Mouse (Mus musculus) cerebellum, adult 2 months (tissue): ENCODE measurements around the gene Fam57a. TPM values are rescaled to one million over a fixed set of nuclear protein-coding genes. Genes with fewer than 3 reads are reported as not detected.

Experiments used
- DNase-seq, 2 experiments: peaks; one replicate each; pipeline ENCODE4 v3.0.0; 2021
- H3K27ac ChIP-seq: fragments of 200-500 bp; 2 replicates; pipeline ENCODE4 v1.5.1; 2012; ENCODE audit warnings: low read length, control low read depth, inconsistent platforms; ENCODE audit not compliant: insufficient read depth
- H3K27me3 ChIP-seq: fragments of 200-500 bp; 2 replicates; pipeline ENCODE4 v1.6.1; 2012; ENCODE audit warnings: inconsistent platforms, mild to moderate bottlenecking, low read length, moderate library complexity; ENCODE audit not compliant: control insufficient read depth, insufficient read depth
- H3K4me1 ChIP-seq: fragments of 200-500 bp; 2 replicates; pipeline ENCODE4 v1.6.1; 2011; ENCODE audit warnings: low read length; ENCODE audit not compliant: control insufficient read depth, insufficient read depth
- H3K4me3 ChIP-seq: fragments of 200-500 bp; replicated peaks from 2 replicates; pipeline ENCODE3; 2011; ENCODE audit warnings: mild to moderate bottlenecking, low read depth, low read length, control low read depth; ENCODE audit not compliant: insufficient read depth
- CTCF ChIP-seq: fragments of 200-500 bp; IDR thresholded peaks from 2 replicates; pipeline ENCODE4 v1.5.1; 2011; ENCODE audit warnings: low read depth, mild to moderate bottlenecking, control low read depth, low read length, moderate library complexity, borderline replicate concordance; ENCODE audit not compliant: insufficient read depth
- POLR2A ChIP-seq: fragments of 200-500 bp; IDR thresholded peaks from 2 replicates; pipeline ENCODE4 v1.6.1; 2011; ENCODE audit warnings: low read length, control low read depth, borderline replicate concordance; ENCODE audit not compliant: insufficient read depth
- WGBS: fragments of 180-500 bp; shearing (Covaris S2); methylation state at CpG from one replicate; pipeline ENCODE4 v1.1.7; 2018; 5-methylcytosine and 5-hydroxymethylcytosine counted together
- polyA plus RNA-seq: library from polyadenylated mRNA; depleted of rRNA; stranded (reverse); fragments of >200 nt; gene quantifications from 2 replicates; pipeline ENCODE4 v1.2.3, GENCODE M21; 2012

Gene Fam57a
- polyA plus RNA-seq, 1 experiment = 25.7 TPM

GRCm38 (mm10) chr11:76242901-76243810 is 63.7 kb downstream of the Fam57a start, which contains the start of the genes Mrm3 and Glod4:
Gene Mrm3, plus strand, starts transcription at chr11:76243715.
Gene Glod4, minus strand, starts transcription at chr11:76243725.
- H3K27me3 ChIP-seq = no peaks in the 10 kb centered on the region
- peak; percentile 91 to 95 for DNase-seq
- H3K4me3 ChIP-seq = peak within 1 kb of the TSS; percentile 78
- under 1% methylated on average over 61 of the region's 61 CpGs for WGBS
- peak within 1 kb of the TSS; percentile 48; the same call in 1 of the 2 replicates for H3K27ac ChIP-seq
- H3K4me1 ChIP-seq = peaks cover 4% of the 10 kb centered on the region; the same call in 1 of the 2 replicates
- TF ChIP-seq CTCF (no peak), POLR2A (peak; percentile 90)

GRCm38 (mm10) chr11:76243811-76244546 is 64.5 kb downstream of the Fam57a start:
- H3K27ac ChIP-seq = peak overlapping the region; percentile 48; the same call in 1 of the 2 replicates
- WGBS = under 1% methylated on average over 34 of the region's 34 CpGs

GRCm38 (mm10) chr11:76246439-76246838 is 67.0 kb downstream of the Fam57a start:
- H3K27ac ChIP-seq = no peak overlapping the region
- no peak for TF ChIP-seq CTCF
- no peak for TF ChIP-seq POLR2A

More at GRCm38 (mm10) chr11:76243811-76244546, 64.5 kb downstream of the Fam57a start:
- Histone ChIP-seq H3K27me3 (no peaks in the 10 kb centered on the region), H3K4me1 (peaks cover 4% of the 10 kb centered on the region; the same call in 1 of the 2 replicates), H3K4me3 (peak overlapping the region; percentile 78)
- peak in 1 of 2 experiments; percentile 38 for DNase-seq
- TF ChIP-seq POLR2A (no peak), CTCF (no peak)

GRCm38 (mm10) chr11:76247239-76247638 is 67.8 kb downstream of the Fam57a start:
- TF ChIP-seq CTCF (0 out of 2 replicates have a peak, but pooled peaks have one; percentile 6), POLR2A (no peak)
- H3K4me3 ChIP-seq = no peak overlapping the region
- WGBS = 33% methylated on average over 2 of the region's 2 CpGs
- no peak for DNase-seq
- no peaks in the 10 kb centered on the region for H3K27me3 ChIP-seq
- H3K27ac ChIP-seq = no peak overlapping the region
- H3K4me1 ChIP-seq = peaks cover 9% of the 10 kb centered on the region; the same call in 1 of the 2 replicates

More at GRCm38 (mm10) chr11:76246439-76246838, 67.0 kb downstream of the Fam57a start:
- no peak for DNase-seq
- no peak overlapping the region for H3K4me3 ChIP-seq
- H3K27me3 ChIP-seq = no peaks in the 10 kb centered on the region
- H3K4me1 ChIP-seq = peaks cover 4% of the 10 kb centered on the region; the same call in 1 of the 2 replicates

GRCm38 (mm10) chr11:76252036-76252435 is 72.6 kb downstream of the Fam57a start:
- peak overlapping the region; percentile 45 for H3K27ac ChIP-seq
- H3K4me1 ChIP-seq = peaks cover 45% of the 10 kb centered on the region
- DNase-seq = peak; percentile 79 to 84
- H3K4me3 ChIP-seq = no peak overlapping the region
- no peaks in the 10 kb centered on the region for H3K27me3 ChIP-seq
- TF ChIP-seq POLR2A (no peak), CTCF (no peak)
- WGBS = 22% methylated on average over 3 of the region's 3 CpGs

GRCm38 (mm10) chr11:76253145-76253917 is 73.9 kb downstream of the Fam57a start:
- WGBS = 20% methylated on average over 5 of the region's 5 CpGs

DNA sequence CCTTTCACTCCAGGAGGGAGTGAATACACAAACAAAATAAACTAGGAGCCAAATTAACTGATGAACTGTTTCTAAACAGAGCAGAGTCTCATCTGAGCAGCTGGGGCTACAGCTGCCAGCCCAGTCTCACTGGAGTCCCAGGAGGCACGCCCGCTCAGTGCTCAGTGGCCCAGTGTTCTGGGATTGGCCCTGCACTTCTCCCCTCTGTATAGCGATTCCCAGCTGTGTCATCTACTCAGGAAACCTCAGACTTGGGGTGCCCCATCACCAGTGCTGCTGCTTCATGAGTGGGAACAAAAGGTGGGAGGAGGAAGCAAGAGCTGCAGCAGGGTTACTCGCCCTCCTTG is 74.4 kb downstream of the Fam57a start:
- Histone ChIP-seq H3K4me3 (no peak overlapping the region), H3K4me1 (peaks cover 55% of the 10 kb centered on the region), H3K27me3 (no peaks in the 10 kb centered on the region), H3K27ac (0 out of 2 replicates have a peak overlapping the region, but pooled peaks have one; percentile 91)
- no peak for TF ChIP-seq CTCF
- WGBS = 57% methylated on average over 4 of the region's 4 CpGs
- DNase-seq = no peak

More at GRCm38 (mm10) chr11:76253145-76253917, 73.9 kb downstream of the Fam57a start:
- Histone ChIP-seq H3K27ac (no peak overlapping the region), H3K27me3 (no peaks in the 10 kb centered on the region), H3K4me1 (peaks cover 53% of the 10 kb centered on the region), H3K4me3 (no peak overlapping the region)
- peak; percentile 86 to 92 for DNase-seq
- peak; percentile 93 for TF ChIP-seq CTCF
- no peak for TF ChIP-seq POLR2A
